Comparison of ENCODE assay signal across 9 mouse cellular contexts in genomic region chr19:57417800-57418580, GRCm38 (mm10). TPM values are rescaled to one million over a fixed set of nuclear protein-coding genes. Genes with fewer than 3 reads are reported as not detected.
DNase-seq lines count a peak whose midpoint lies in the region; ATAC-seq lines count a peak whose summit lies in the region.
"Had no signal": no experiment of that assay in that cellular context is flagged by ENCODE, and none has a peak within 500 bp of the region (broad histone marks: within the 10 kb centered on the region; RNA-seq: fewer than 3 reads in every experiment).

No protein-coding gene starts in this region.

- no peak overlapping the region for H3K27ac ChIP-seq in kidney, embryonic 14.5 days (ENCODE audit: low read depth, low read length)
- no peak overlapping the region for H3K27ac ChIP-seq in embryonic facial prominence, embryonic 11.5 days (replicated peaks; ENCODE audit: low read depth, low read length)
- no peak overlapping the region for H3K27ac ChIP-seq in midbrain, embryonic 15.5 days

- WGBS in kidney, embryonic 14.5 days, result 20% methylated on average over 17 of the region's 17 CpGs
- 19% methylated on average over 17 of the region's 17 CpGs for WGBS in embryonic facial prominence, embryonic 11.5 days
- WGBS in midbrain, embryonic 15.5 days, result 22% methylated on average over 17 of the region's 17 CpGs

- H3K4me2 ChIP-seq in kidney, embryonic 14.5 days (replicated peaks; ENCODE audit: low read depth, low read length), result peak overlapping the region; percentile 34
- H3K4me2 ChIP-seq in embryonic facial prominence, embryonic 11.5 days (ENCODE audit: low read depth, low read length), result peak overlapping the region; percentile 25
- H3K4me2 ChIP-seq in midbrain, embryonic 15.5 days, result peak overlapping the region; percentile 21; the same call in 1 of the 2 replicates

- H3K9me3 ChIP-seq in kidney, embryonic 14.5 days (ENCODE audit: control insufficient read depth, low read length), result no peaks in the 10 kb centered on the region
- no peaks in the 10 kb centered on the region for H3K9me3 ChIP-seq in embryonic facial prominence, embryonic 11.5 days (replicated peaks; ENCODE audit: control insufficient read depth, low read length)
- H3K9me3 ChIP-seq in midbrain, embryonic 15.5 days, result no peaks in the 10 kb centered on the region

- no peaks in the 10 kb centered on the region for H3K36me3 ChIP-seq in kidney, embryonic 14.5 days (ENCODE audit: control insufficient read depth, insufficient read depth, low read length)
- H3K36me3 ChIP-seq in embryonic facial prominence, embryonic 11.5 days (replicated peaks; ENCODE audit: control insufficient read depth, insufficient read depth, low read depth, low read length), result no peaks in the 10 kb centered on the region
- H3K36me3 ChIP-seq in midbrain, embryonic 15.5 days (replicated peaks), result no peaks in the 10 kb centered on the region

- H3K4me3 ChIP-seq in kidney, embryonic 14.5 days (ENCODE audit: low read length), result peak overlapping the region; percentile 14; the same call in 1 of the 2 replicates
- H3K4me3 ChIP-seq in embryonic facial prominence, embryonic 11.5 days (ENCODE audit: low read depth, low read length), result 0 out of 2 replicates have a peak overlapping the region, but pooled peaks have one; percentile 2
- no peak overlapping the region for H3K4me3 ChIP-seq in midbrain, embryonic 15.5 days

- H3K4me1 ChIP-seq in kidney, embryonic 14.5 days (ENCODE audit: control insufficient read depth, insufficient read depth, low read length), result peaks cover 10% of the 10 kb centered on the region; the same call in 1 of the 2 replicates
- no peaks in the 10 kb centered on the region; the same call in 1 of the 2 replicates for H3K4me1 ChIP-seq in embryonic facial prominence, embryonic 11.5 days (ENCODE audit: control insufficient read depth, insufficient read depth, low read length)
- peaks cover 21% of the 10 kb centered on the region for H3K4me1 ChIP-seq in midbrain, embryonic 15.5 days

- 0 out of 2 replicates have a peak, but pooled peaks cover 3% of the 10 kb centered on the region for H3K27me3 ChIP-seq in kidney, embryonic 14.5 days (ENCODE audit: control insufficient read depth, insufficient read depth, low read length)
- no peaks in the 10 kb centered on the region for H3K27me3 ChIP-seq in embryonic facial prominence, embryonic 11.5 days (ENCODE audit: control insufficient read depth, insufficient read depth, low read length)
- H3K27me3 ChIP-seq in midbrain, embryonic 15.5 days (replicated peaks), result no peaks in the 10 kb centered on the region

- DNase-seq in kidney, adult 8-10 months, result no peak
- DNase-seq in embryonic facial prominence, embryonic 11.5 days (ENCODE audit: low spot score), result peak; percentile 38
- DNase-seq in kidney, postnatal 14 days, result peak; percentile 32
- DNase-seq in frontal cortex, postnatal 10 days (ENCODE audit: low spot score in 2 of 2), result no peak
- DNase-seq in right cerebral cortex, postnatal 36 days (ENCODE audit: low spot score in 2 of 2), result no peak
- DNase-seq: heart, postnatal 36 days had no signal

- ATAC-seq in kidney, embryonic 14.5 days (ENCODE audit: low FRiP score, low TSS enrichment), result peak; percentile 85
- no peak for ATAC-seq in embryonic facial prominence, embryonic 11.5 days (replicated peaks; ENCODE audit: insufficient number of reproducible peaks, low FRiP score, low TSS enrichment, low read depth)
- ATAC-seq in midbrain, embryonic 15.5 days (replicated peaks), result no peak
- no peak for ATAC-seq in erythroid progenitor cell, adult 5-6 weeks (replicated peaks; ENCODE audit: low FRiP score, poor library complexity, severe bottlenecking)

- H3K9ac ChIP-seq in kidney, embryonic 14.5 days (ENCODE audit: low read depth, low read length), result no peak overlapping the region
- H3K9ac ChIP-seq in embryonic facial prominence, embryonic 11.5 days (replicated peaks; ENCODE audit: low read length), result no peak overlapping the region
- H3K9ac ChIP-seq in midbrain, embryonic 15.5 days, result no peak overlapping the region

RNA-seq across cellular contexts. Expression of gene Trub1, which starts 34.7 kb away (rescaled TPM):
- 23.4 and 33.9 TPM in 2 replicates for polyA plus RNA-seq in kidney, embryonic 14.5 days (2014; fragmentation: Nextera tagmentation; extraction: Ambion mirVana)
- polyA plus RNA-seq in embryonic facial prominence, embryonic 11.5 days (2014; fragmentation: Nextera tagmentation; extraction: Ambion mirVana), result 21.0 and 24.2 TPM in 2 replicates
- polyA plus RNA-seq in midbrain, embryonic 15.5 days (2015; fragmentation: Nextera tagmentation; extraction: Ambion mirVana), result 15.9 and 16.7 TPM in 2 replicates
- total RNA-seq in erythroid progenitor cell, adult 5-6 weeks (2015; ENCODE audit: low replicate concordance), result not detected in 2 replicates
- 2.7 TPM in 1 of 2 replicates, not detected in the other for total RNA-seq in erythroid progenitor cell, adult 5-6 weeks (2017; ENCODE audit: low replicate concordance)

RNA-seq across cellular contexts. Expression of gene Fam160b1, which starts 57.5 kb away (rescaled TPM):
- polyA plus RNA-seq in kidney, embryonic 14.5 days (2014; fragmentation: Nextera tagmentation; extraction: Ambion mirVana), result 13.5 and 18.1 TPM in 2 replicates
- polyA plus RNA-seq in embryonic facial prominence, embryonic 11.5 days (2014; fragmentation: Nextera tagmentation; extraction: Ambion mirVana), result 14.9 and 16.4 TPM in 2 replicates
- polyA plus RNA-seq in midbrain, embryonic 15.5 days (2015; fragmentation: Nextera tagmentation; extraction: Ambion mirVana), result 12.9 and 14.1 TPM in 2 replicates
- total RNA-seq in erythroid progenitor cell, adult 5-6 weeks (2015; ENCODE audit: low replicate concordance), result 19.5 and 20.1 TPM in 2 replicates
- 8.5 and 15.5 TPM in 2 replicates for total RNA-seq in erythroid progenitor cell, adult 5-6 weeks (2017; ENCODE audit: low replicate concordance)

Comparison
In these comparisons a context has a peak if more than half of its experiments do, and no peak if none do; other contexts are left out.
1. DNase-seq: peak in embryonic facial prominence, embryonic 11.5 days (single experiment) and kidney, postnatal 14 days (single experiment); none in kidney, adult 8-10 months (0 of 2), frontal cortex, postnatal 10 days (0 of 2) and right cerebral cortex, postnatal 36 days (0 of 2).
2. Peak in every context shown above with its lines, with median percentiles within 50 percentile points of each other: H3K4me2 ChIP-seq.